Mouse (Mus musculus): ENCODE results near the gene Nckap5.

GRCm38 (mm10) chr1:126753611-126754010 lies 77.0 kb downstream of the Nckap5 start:
- TF ChIP-seq POLR2A (IDR thresholded peaks at IDR 0.05; ENCODE audit: insufficient read depth, low read depth, low read length) (no peak), CTCF (IDR thresholded peaks at IDR 0.05; ENCODE audit: insufficient read depth, low read depth, low read length) (no peak)
